In genomic region chr14:22649985-22650984, GRCm38 (mm10) we compare ENCODE assay signal across 8 mouse cellular contexts.
DNase-seq lines count a peak whose midpoint lies in the region; ATAC-seq lines count a peak whose summit lies in the region.
"Had no signal": no experiment of that assay in that cellular context is flagged by ENCODE, and none has a peak within 500 bp of the region (broad histone marks: within the 10 kb centered on the region; RNA-seq: fewer than 3 reads in every experiment).

No protein-coding gene starts in this region.

- peak overlapping the region; percentile 64 for H3K27ac ChIP-seq in embryonic facial prominence, embryonic 10.5 days (replicated peaks)
- no peak overlapping the region for H3K27ac ChIP-seq in forebrain, embryonic 14.5 days (ENCODE audit: low read depth, low read length)
- peak overlapping the region; percentile 81 for H3K27ac ChIP-seq in lung, embryonic 16.5 days (ENCODE audit: low read length)
- H3K27ac ChIP-seq in intestine, embryonic 15.5 days: no peak overlapping the region
- H3K27ac ChIP-seq: hindbrain, embryonic 15.5 days had no signal

- ATAC-seq in forebrain, embryonic 14.5 days: peak; percentile 52
- peak; percentile 56 for ATAC-seq in lung, embryonic 16.5 days (ENCODE audit: low read depth)
- ATAC-seq in intestine, embryonic 15.5 days: no peak

- peaks cover 57% of the 10 kb centered on the region for H3K4me1 ChIP-seq in embryonic facial prominence, embryonic 10.5 days
- H3K4me1 ChIP-seq in forebrain, embryonic 14.5 days (ENCODE audit: control insufficient read depth, insufficient read depth, low read length): peaks cover 16% of the 10 kb centered on the region
- H3K4me1 ChIP-seq in lung, embryonic 16.5 days (replicated peaks; ENCODE audit: control insufficient read depth, insufficient read depth, low read length): peaks cover 39% of the 10 kb centered on the region
- H3K4me1 ChIP-seq in intestine, embryonic 15.5 days (replicated peaks): peaks cover 10% of the 10 kb centered on the region; the same call in 1 of the 2 replicates

- no peaks in the 10 kb centered on the region for H3K36me3 ChIP-seq in embryonic facial prominence, embryonic 10.5 days (replicated peaks)
- H3K36me3 ChIP-seq in forebrain, embryonic 14.5 days (ENCODE audit: control insufficient read depth, insufficient read depth, low read length): no peaks in the 10 kb centered on the region
- H3K36me3 ChIP-seq in lung, embryonic 16.5 days (ENCODE audit: control insufficient read depth, insufficient read depth, low read length): no peaks in the 10 kb centered on the region
- no peaks in the 10 kb centered on the region for H3K36me3 ChIP-seq in intestine, embryonic 15.5 days
- H3K36me3 ChIP-seq: hindbrain, embryonic 15.5 days had no signal

- peaks cover 19% of the 10 kb centered on the region for H3K27me3 ChIP-seq in embryonic facial prominence, embryonic 10.5 days (replicated peaks; ENCODE audit: low read depth, poor library complexity, severe bottlenecking)
- H3K27me3 ChIP-seq in forebrain, embryonic 14.5 days (replicated peaks; ENCODE audit: control insufficient read depth, insufficient read depth, low read length): no peaks in the 10 kb centered on the region
- no peaks in the 10 kb centered on the region for H3K27me3 ChIP-seq in lung, embryonic 16.5 days (ENCODE audit: control insufficient read depth, insufficient read depth, low read depth, low read length)
- no peaks in the 10 kb centered on the region for H3K27me3 ChIP-seq in intestine, embryonic 15.5 days (replicated peaks)
- H3K27me3 ChIP-seq: hindbrain, embryonic 15.5 days had no signal

- H3K4me3 ChIP-seq in embryonic facial prominence, embryonic 10.5 days: no peak overlapping the region
- H3K4me3 ChIP-seq in forebrain, embryonic 14.5 days (ENCODE audit: low read depth, low read length): no peak overlapping the region
- H3K4me3 ChIP-seq in lung, embryonic 16.5 days (ENCODE audit: low read length): peak overlapping the region; percentile 6; the same call in 1 of the 2 replicates
- no peak overlapping the region for H3K4me3 ChIP-seq in intestine, embryonic 15.5 days (replicated peaks)
- H3K4me3 ChIP-seq: hindbrain, embryonic 15.5 days had no signal

- intact Hi-C loops in left cerebral cortex, postnatal 4 days (cut with DNase I): no loop called here

- DNase-seq in embryonic facial prominence, embryonic 10.5 days (ENCODE audit: low spot score): no peak
- peak; percentile 8 for DNase-seq in forebrain, embryonic 14.5 days (ENCODE audit: low spot score)
- peak; percentile 29 for DNase-seq in kidney, adult 11 months
- no peak for DNase-seq in left cerebral cortex, postnatal 4 days
- DNase-seq in spleen, adult 12 weeks (ENCODE audit: low spot score): no peak

- H3K9ac ChIP-seq in forebrain, embryonic 14.5 days (ENCODE audit: low read length): no peak overlapping the region
- peak overlapping the region; percentile 41; the same call in 1 of the 2 replicates for H3K9ac ChIP-seq in lung, embryonic 16.5 days (ENCODE audit: low read length)
- H3K9ac ChIP-seq in intestine, embryonic 15.5 days: no peak overlapping the region
- H3K9ac ChIP-seq: hindbrain, embryonic 15.5 days had no signal

- H3K4me2 ChIP-seq in forebrain, embryonic 14.5 days (ENCODE audit: low read length): no peak overlapping the region
- peak overlapping the region; percentile 44 for H3K4me2 ChIP-seq in lung, embryonic 16.5 days (ENCODE audit: low read depth, low read length)
- H3K4me2 ChIP-seq in intestine, embryonic 15.5 days (replicated peaks): no peak overlapping the region
- H3K4me2 ChIP-seq: hindbrain, embryonic 15.5 days had no signal

- 66% methylated on average over 17 of the region's 17 CpGs for WGBS in embryonic facial prominence, embryonic 10.5 days
- 69% methylated on average over 17 of the region's 17 CpGs for WGBS in forebrain, embryonic 14.5 days
- WGBS in lung, embryonic 16.5 days: 9% methylated on average over 17 of the region's 17 CpGs
- 43% methylated on average over 17 of the region's 17 CpGs for WGBS in intestine, embryonic 15.5 days

- no peaks in the 10 kb centered on the region for H3K9me3 ChIP-seq in embryonic facial prominence, embryonic 10.5 days
- no peaks in the 10 kb centered on the region for H3K9me3 ChIP-seq in forebrain, embryonic 14.5 days (replicated peaks; ENCODE audit: control insufficient read depth, low read length)
- H3K9me3 ChIP-seq in lung, embryonic 16.5 days (ENCODE audit: control insufficient read depth, low read length): no peaks in the 10 kb centered on the region
- H3K9me3 ChIP-seq in intestine, embryonic 15.5 days: no peaks in the 10 kb centered on the region
- H3K9me3 ChIP-seq: hindbrain, embryonic 15.5 days had no signal

Comparison
In these comparisons a context has a peak if more than half of its experiments do, and no peak if none do; other contexts are left out.
1. DNase-seq: peak in forebrain, embryonic 14.5 days (single experiment) and kidney, adult 11 months (single experiment); none in embryonic facial prominence, embryonic 10.5 days (single experiment), left cerebral cortex, postnatal 4 days (single experiment) and spleen, adult 12 weeks (single experiment).
2. H3K27ac ChIP-seq: peak in embryonic facial prominence, embryonic 10.5 days (single experiment) and lung, embryonic 16.5 days (single experiment); none in forebrain, embryonic 14.5 days (single experiment) and intestine, embryonic 15.5 days (single experiment).